Mouse (Mus musculus) liver, embryonic 13.5 days (tissue): ENCODE measurements around the gene Cul9. TPM values are rescaled to one million over a fixed set of nuclear protein-coding genes. Genes with fewer than 3 reads are reported as not detected.
A peak's percentile ranks its signal among the peaks of the same experiment; 100 is the strongest.

Experiments
- ATAC-seq: fragments of 200-750 bp; cut with Nextera tagmentation; 2 replicates; pipeline ENCODE4 v1.8.0; 2017; ENCODE audit warnings: low read depth, mild to moderate bottlenecking, moderate number of reproducible peaks, moderate library complexity
- DNase-seq: peaks from one replicate; pipeline ENCODE4 v3.0.0; 2022
- H3K27ac ChIP-seq: fragments of 300-500 bp; sonication (generic); 2 replicates; pipeline ENCODE4 v1.5.1; 2015; ENCODE audit warnings: moderate library complexity, mild to moderate bottlenecking, inconsistent platforms
- H3K27me3 ChIP-seq: fragments of 300-500 bp; sonication (generic); 2 replicates; pipeline ENCODE4 v1.6.1; 2015; ENCODE audit warnings: mild to moderate bottlenecking, inconsistent platforms
- H3K36me3 ChIP-seq: fragments of 300-500 bp; sonication (generic); 2 replicates; pipeline ENCODE4 v1.6.1; 2015; ENCODE audit warnings: mild to moderate bottlenecking, inconsistent platforms
- H3K4me1 ChIP-seq: fragments of 300-500 bp; sonication (generic); replicated peaks from 2 replicates; pipeline ENCODE4 v1.6.1; 2015; ENCODE audit warnings: inconsistent platforms
- H3K4me2 ChIP-seq: fragments of 300-500 bp; sonication (generic); 2 replicates; pipeline ENCODE4 v1.6.1; 2015; ENCODE audit warnings: inconsistent platforms, mild to moderate bottlenecking, moderate library complexity
- H3K4me3 ChIP-seq: fragments of 300-500 bp; sonication (generic); replicated peaks from 2 replicates; pipeline ENCODE4 v1.5.1; 2015; ENCODE audit warnings: mild to moderate bottlenecking, inconsistent platforms
- H3K9ac ChIP-seq: fragments of 300-500 bp; sonication (generic); 2 replicates; pipeline ENCODE4 v1.6.1; 2015; ENCODE audit warnings: mild to moderate bottlenecking, inconsistent platforms
- H3K9me3 ChIP-seq: fragments of 300-500 bp; sonication (generic); replicated peaks from 2 replicates; pipeline ENCODE4 v1.6.1; 2016; ENCODE audit warnings: inconsistent platforms
- whole genome bisulfite sequencing: fragments of 180-500 bp; shearing (Covaris S2); methylation state at CpG from one replicate; pipeline ENCODE4 v1.1.7; 2015; ENCODE audit not compliant: insufficient replicate concordance; 5-methylcytosine and 5-hydroxymethylcytosine counted together
- polyA plus RNA-seq: library from polyadenylated mRNA; unstranded; fragments of >200 nt; fragmentation: Nextera tagmentation; extraction: Ambion mirVana; gene quantifications from 2 replicates; pipeline ENCODE4 v1.2.1, GENCODE M21; 2015

Cul9 gene
- polyA plus RNA-seq, 1 experiment from 2014 or later: 0.84 TPM

DNA sequence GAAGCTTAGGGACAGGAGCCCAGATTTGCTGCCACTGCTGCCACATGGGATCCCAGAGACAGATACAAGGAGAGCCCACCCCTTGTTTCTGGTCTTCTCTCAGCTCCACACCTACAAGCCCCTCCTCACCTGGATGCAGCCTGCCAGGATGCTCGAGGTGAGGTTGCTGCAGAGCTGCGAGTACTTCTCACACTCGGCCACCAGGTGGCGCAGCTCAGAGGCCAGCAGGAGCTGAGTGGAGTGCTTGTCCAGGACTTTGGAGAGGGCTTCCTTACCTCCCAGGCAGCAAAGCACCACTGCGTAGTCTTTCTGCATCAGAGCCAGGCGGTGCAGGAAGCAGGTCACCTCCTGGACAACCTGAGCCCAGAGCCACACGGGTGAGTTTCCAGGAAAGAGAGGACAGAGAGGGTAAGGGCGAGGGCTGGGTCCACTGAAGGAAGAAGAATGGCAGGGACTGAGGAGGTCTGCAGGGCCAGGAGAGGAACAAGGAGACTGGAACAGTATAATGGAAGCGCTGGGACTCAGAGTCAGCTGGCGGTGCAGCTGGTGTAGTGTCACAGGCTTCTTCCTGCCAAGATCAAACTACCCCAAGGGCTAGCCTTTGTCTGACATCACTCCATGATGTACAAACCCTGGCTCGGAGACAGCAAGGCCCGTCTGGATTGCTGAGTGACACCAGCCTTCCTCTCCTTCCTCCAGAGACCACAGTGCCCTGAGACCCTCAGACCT is 20.4 kb downstream of the Cul9 start:
- H3K36me3 ChIP-seq: no peaks in the 10 kb centered on the region
- no peak overlapping the region for H3K4me3 ChIP-seq
- DNase-seq (peak; percentile 48), ATAC-seq (peak; percentile 20; the same call in 1 of the 2 replicates)
- no peak overlapping the region for H3K27ac ChIP-seq
- no peak overlapping the region for H3K4me2 ChIP-seq
- H3K9ac ChIP-seq: no peak overlapping the region
- 28% methylated on average over 12 of the region's 12 CpGs for WGBS
- no peaks in the 10 kb centered on the region for H3K4me1 ChIP-seq
- no peaks in the 10 kb centered on the region for H3K9me3 ChIP-seq
- peaks cover 27% of the 10 kb centered on the region for H3K27me3 ChIP-seq

DNA sequence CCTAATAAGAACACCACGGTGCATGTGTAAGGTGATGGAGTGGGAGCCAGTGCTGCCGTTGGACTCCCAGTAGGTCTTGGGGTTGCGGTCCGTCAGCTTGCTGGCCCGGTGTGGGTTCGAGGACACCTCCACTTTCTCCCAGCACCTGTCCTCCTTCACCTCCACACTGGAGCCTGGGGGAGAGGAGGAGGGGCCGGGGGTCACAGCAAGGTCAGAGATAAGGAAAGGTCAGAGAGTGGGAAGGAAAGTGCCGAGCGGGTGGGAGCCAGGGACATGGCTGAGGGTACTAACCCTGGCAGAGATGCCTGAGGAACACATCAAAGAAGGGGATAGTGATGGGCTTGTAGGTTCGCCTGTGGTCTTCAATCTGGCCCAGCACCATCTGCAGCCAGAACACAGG is 21.1 kb downstream of the Cul9 start:
- Histone ChIP-seq H3K9ac (no peak overlapping the region), H3K27me3 (peaks cover 34% of the 10 kb centered on the region), H3K27ac (no peak overlapping the region), H3K4me2 (no peak overlapping the region), H3K36me3 (no peaks in the 10 kb centered on the region), H3K4me1 (no peaks in the 10 kb centered on the region), H3K9me3 (no peaks in the 10 kb centered on the region), H3K4me3 (no peak overlapping the region)
- WGBS: 66% methylated on average over 10 of the region's 10 CpGs
- ATAC-seq: no peak
- no peak for DNase-seq

DNA sequence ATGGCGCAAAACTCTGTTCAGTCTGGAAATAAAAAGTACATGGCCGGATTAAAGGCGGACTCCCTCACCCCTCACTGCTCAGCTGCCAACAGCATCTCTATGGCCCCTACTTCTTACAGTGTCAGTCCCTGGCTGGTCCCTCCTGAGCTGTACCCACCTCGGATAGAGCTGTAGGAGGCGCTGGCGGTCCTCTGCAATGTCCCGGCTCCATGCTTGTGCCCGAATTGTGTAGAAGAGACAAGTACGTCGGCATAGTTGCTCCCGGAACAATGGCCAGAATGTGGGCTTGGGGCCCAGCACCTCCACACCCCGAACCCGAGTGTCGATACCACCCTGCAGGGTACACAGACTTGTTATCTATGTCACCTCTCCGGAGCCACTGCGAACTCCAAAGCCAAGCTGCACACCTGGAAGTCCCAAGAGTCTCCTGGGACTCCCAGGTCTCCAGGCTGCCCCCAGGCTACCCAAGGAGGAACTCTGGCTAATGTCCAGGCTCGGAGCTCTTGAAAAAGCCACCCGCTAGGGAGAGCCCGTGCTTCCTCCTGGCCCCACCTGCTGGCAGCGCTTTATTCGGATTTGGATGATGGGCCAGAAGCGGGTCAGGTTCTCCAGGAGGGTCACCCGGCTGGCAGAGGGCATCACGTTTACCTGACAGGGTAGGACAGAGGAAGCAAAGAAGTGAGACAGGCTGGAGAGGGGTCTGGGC is 24.1 kb downstream of the Cul9 start:
- 42% methylated on average over 24 of the region's 24 CpGs for WGBS
- no peak overlapping the region for H3K4me2 ChIP-seq
- no peak for DNase-seq
- H3K27ac ChIP-seq: no peak overlapping the region
- no peaks in the 10 kb centered on the region for H3K4me1 ChIP-seq
- no peaks in the 10 kb centered on the region for H3K9me3 ChIP-seq
- ATAC-seq: no peak
- H3K36me3 ChIP-seq: no peaks in the 10 kb centered on the region
- H3K9ac ChIP-seq: no peak overlapping the region
- H3K27me3 ChIP-seq: peaks cover 42% of the 10 kb centered on the region
- no peak overlapping the region for H3K4me3 ChIP-seq

DNA sequence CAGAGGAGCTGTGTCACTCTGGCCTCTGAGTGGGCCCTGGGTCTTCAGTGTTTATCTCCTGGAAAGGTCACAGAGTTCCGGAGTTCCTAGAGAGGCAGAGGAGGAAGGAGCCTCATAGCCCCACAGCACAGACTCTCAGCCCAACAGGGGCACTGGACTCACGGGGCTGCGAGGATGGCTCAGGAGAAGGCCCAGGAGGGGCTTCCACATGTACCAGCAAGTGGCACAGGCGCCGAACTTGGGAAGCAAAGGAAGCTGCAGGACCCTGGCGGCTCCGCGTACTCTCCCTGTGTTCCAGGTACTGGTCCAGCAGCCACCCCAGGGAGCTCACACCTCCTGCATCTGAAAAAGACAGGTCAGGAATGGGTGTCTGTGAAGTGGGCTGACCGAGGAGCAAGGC is 25.0 kb downstream of the Cul9 start:
- H3K4me2 ChIP-seq: no peak overlapping the region
- H3K36me3 ChIP-seq: no peaks in the 10 kb centered on the region
- H3K9ac ChIP-seq: no peak overlapping the region
- peaks cover 42% of the 10 kb centered on the region for H3K27me3 ChIP-seq
- ATAC-seq: no peak
- 66% methylated on average over 9 of the region's 9 CpGs for WGBS
- no peak for DNase-seq
- H3K4me1 ChIP-seq: no peaks in the 10 kb centered on the region
- no peak overlapping the region for H3K27ac ChIP-seq
- H3K9me3 ChIP-seq: no peaks in the 10 kb centered on the region
- H3K4me3 ChIP-seq: no peak overlapping the region

DNA sequence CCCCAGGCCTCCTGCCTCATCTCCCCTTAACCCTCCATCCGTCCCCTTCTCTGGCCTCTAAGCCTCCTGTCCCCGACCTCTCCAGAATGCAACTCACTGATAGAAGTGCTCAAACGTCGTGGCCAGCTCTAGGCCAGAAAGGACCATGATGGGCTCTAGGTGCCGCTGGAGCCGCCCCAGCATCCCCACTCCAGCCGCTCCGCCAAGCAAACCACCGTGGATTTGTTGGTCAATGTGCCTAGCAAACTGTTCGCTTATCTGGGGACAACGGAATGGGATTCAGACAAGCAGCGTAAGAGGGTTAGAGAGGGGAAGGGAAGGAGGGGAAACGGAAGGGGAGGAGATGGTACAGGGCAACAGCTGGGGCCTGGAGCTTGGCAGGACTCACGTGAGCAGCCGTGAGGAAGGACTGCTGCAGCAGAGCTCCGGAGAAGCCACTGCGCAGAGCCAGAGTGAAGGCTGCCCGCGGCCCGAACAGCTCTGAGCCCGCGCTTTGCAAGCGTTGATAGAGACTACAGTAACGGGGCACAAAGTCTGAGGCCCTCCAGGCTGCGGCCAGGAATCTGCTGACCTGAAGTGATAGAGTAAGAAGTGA is 25.7 kb downstream of the Cul9 start:
- no peaks in the 10 kb centered on the region for H3K36me3 ChIP-seq
- peak overlapping the region; percentile 33 for H3K4me2 ChIP-seq
- H3K27me3 ChIP-seq: peaks cover 42% of the 10 kb centered on the region
- H3K9ac ChIP-seq: no peak overlapping the region
- no peak overlapping the region for H3K27ac ChIP-seq
- 21% methylated on average over 25 of the region's 25 CpGs for WGBS
- H3K9me3 ChIP-seq: no peaks in the 10 kb centered on the region
- DNase-seq: no peak
- no peaks in the 10 kb centered on the region for H3K4me1 ChIP-seq
- ATAC-seq: no peak
- H3K4me3 ChIP-seq: no peak overlapping the region; the same call in 1 of the 2 replicates

DNA sequence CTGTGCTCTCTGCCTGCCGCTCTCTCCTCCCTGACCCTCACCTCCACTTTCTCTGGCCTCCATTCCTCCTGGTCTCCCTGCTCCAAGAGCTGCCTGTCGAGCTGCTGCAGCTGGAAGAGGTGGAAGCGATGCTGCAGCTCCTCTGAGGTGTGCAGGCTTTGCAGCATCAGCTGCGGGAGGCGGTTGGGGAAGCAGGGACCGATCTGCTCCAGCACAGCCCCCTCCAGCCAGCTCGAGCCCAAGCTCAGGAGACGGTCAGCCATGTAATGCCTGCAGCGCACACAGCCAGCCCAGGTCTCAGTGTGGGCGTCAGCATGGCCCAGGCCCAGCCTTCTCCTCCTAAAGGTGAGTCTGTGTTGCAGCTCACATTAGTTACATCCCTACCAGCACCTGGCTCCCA is 26.2 kb downstream of the Cul9 start:
- DNase-seq: no peak

DNA sequence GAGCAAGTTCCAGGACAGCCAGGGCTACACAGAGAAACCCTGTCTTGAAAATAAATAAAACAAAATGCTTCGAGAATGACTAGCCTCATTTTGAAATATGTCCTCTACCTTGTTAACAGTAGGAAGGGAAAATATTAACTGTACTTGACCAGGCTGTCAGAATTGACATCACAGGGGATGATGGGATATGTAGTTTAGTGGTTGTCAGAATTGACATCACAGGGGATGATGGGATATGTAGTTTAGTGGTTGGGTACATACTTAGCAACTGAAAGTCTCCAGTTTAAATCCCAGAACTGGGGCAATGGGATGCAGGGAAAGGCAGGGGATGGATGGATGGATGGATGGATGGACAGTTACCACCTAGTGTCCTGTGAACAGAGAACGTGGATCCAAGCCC is 32.9 kb downstream of the Cul9 start:
- Histone ChIP-seq H3K9me3 (no peaks in the 10 kb centered on the region), H3K4me3 (no peak overlapping the region), H3K9ac (no peak overlapping the region), H3K4me2 (no peak overlapping the region), H3K27me3 (no peaks in the 10 kb centered on the region), H3K27ac (no peak overlapping the region), H3K4me1 (no peaks in the 10 kb centered on the region), H3K36me3 (no peaks in the 10 kb centered on the region; the same call in 1 of the 2 replicates)
- ATAC-seq: no peak
- no peak for DNase-seq
- WGBS: 36% methylated on average over 2 of the region's 2 CpGs

More for the DNA sequence above, 26.2 kb downstream of the Cul9 start:
- Histone ChIP-seq H3K4me1 (no peaks in the 10 kb centered on the region), H3K27me3 (peaks cover 38% of the 10 kb centered on the region), H3K4me2 (peak overlapping the region; percentile 33), H3K9ac (no peak overlapping the region), H3K4me3 (no peak overlapping the region), H3K36me3 (no peaks in the 10 kb centered on the region), H3K9me3 (no peaks in the 10 kb centered on the region), H3K27ac (no peak overlapping the region)
- WGBS: 42% methylated on average over 10 of the region's 10 CpGs
- no peak for ATAC-seq

DNA sequence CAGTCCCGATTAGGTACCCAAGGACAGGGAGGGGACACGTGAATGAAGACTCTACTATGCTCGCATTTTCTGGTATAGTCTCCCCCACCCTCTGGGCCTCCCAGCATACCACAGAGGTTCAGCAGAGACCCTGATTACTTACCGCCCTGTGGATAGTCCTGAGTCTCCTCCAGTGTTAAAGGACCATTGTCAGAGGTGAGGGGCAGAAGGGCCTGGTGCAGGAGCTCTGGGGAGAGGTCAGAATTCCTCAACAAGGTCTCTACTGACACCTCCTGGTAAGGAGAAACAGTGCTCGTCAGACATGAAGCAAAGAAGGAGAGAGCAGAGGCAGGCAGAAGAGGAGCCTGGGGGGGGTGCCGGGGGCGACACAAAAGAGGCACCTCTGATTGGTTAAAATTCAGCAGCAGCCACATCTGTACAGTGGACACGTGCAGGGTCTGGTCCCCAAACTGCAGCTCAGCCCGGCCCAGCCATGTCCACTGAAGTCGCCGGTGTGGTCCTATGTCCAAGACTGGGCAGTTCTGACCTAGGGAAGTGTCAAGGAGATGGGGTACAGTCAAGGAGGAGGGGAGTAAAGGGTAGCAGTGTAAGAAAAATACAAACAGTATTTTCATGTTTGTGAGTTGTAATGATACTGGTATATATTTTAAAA is 35.0 kb downstream of the Cul9 start:
- Histone ChIP-seq H3K4me2 (no peak overlapping the region), H3K4me1 (no peaks in the 10 kb centered on the region), H3K27ac (no peak overlapping the region), H3K36me3 (no peaks in the 10 kb centered on the region; the same call in 1 of the 2 replicates), H3K4me3 (no peak overlapping the region), H3K9ac (no peak overlapping the region), H3K27me3 (no peaks in the 10 kb centered on the region), H3K9me3 (no peaks in the 10 kb centered on the region)
- no peak for ATAC-seq
- 44% methylated on average over 11 of the region's 11 CpGs for WGBS
- DNase-seq: no peak

DNA sequence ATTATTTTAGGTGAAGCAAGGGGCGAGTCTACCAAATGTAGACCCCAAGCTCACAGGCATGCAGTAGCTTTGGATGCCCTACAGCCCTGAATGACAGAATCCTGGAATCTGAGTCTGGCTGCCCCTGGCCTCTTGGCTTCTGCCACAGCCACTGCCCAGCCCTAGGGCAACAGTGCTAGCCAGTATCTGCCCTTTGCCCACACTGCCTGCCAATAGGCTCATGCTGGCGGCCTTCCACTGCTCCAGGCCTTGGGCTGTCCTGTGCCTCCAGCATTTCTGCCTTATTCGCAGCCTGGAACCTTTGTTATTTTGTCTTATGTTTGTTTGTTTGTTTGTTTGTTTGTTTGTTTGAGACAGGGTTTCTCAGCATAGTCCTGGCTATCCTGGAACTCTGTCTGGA is 40.6 kb downstream of the Cul9 start:
- H3K36me3 ChIP-seq: peaks cover under 1% of the 10 kb centered on the region; the same call in 1 of the 2 replicates
- no peaks in the 10 kb centered on the region for H3K9me3 ChIP-seq
- no peaks in the 10 kb centered on the region for H3K4me1 ChIP-seq
- H3K9ac ChIP-seq: no peak overlapping the region
- no peak overlapping the region for H3K4me2 ChIP-seq
- ATAC-seq (no peak), DNase-seq (no peak)
- 61% methylated on average over 3 of the region's 3 CpGs for WGBS
- H3K4me3 ChIP-seq: no peak overlapping the region
- no peak overlapping the region for H3K27ac ChIP-seq
- H3K27me3 ChIP-seq: no peaks in the 10 kb centered on the region

DNA sequence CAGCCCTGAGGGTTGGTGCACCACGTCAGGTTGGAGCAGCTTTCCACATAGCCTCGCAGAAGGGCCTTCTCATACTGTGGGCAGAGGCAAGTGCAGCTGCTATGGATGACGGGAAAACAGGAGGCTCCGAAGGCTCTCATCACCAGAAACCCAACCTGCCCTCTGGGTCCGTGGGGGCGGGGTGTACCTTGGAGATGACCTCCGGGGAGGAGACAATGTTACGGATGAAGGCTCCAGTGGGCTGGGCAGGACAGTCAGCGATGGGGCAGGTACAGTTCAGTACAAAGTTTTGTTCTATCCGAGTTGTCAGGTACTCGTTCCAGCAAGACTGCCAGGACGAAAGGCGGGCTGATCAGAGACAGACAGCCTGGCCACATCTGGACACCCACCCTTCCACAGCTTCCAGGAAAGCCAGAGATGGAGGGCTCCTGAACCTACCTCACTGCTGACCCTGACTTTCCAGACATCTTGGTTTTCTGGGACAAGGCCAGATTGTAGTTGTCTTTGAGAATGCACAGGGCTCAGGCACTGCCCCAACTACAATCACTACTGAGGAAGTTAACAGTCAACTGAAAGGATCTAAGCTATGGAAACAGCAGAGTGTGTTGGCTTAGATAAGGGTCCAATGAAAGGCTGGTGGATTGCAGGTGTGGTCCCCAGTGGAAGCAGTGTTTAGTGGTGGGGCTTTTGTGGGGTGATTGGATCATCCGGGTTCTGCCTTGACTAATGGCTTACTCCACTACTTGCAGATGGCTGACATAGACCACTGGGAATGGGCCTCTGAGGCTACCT is 42.1 kb downstream of the Cul9 start:
- DNase-seq: no peak
- ATAC-seq: 0 out of 2 replicates have a peak, but pooled peaks have one; percentile 23
- Histone ChIP-seq H3K4me2 (no peak overlapping the region), H3K36me3 (peaks cover 16% of the 10 kb centered on the region), H3K27ac (no peak overlapping the region), H3K4me1 (no peaks in the 10 kb centered on the region), H3K4me3 (no peak overlapping the region), H3K9ac (no peak overlapping the region), H3K27me3 (no peaks in the 10 kb centered on the region), H3K9me3 (no peaks in the 10 kb centered on the region)
- 65% methylated on average over 14 of the region's 14 CpGs for WGBS
